Mouse (Mus musculus): Measurements from ENCODE around the gene Rabgap1l.
"Not testable (repeated sequence)": the region's sequence is repeated elsewhere in the genome, so short reads cannot be mapped to it uniquely, and the experiment has no call there.

Rabgap1l gene

GRCm38 (mm10) chr1:160692224-160693093 lies 100.6 kb downstream of the Rabgap1l start:
- DNase-seq = no peak

GRCm38 (mm10) chr1:160691196-160691590 lies 101.8 kb downstream of the Rabgap1l start:
- DNase-seq = no peak

- no peak for DNase-seq
Observed at GRCm38 (mm10) chr1:160690516-160691195, 102.4 kb downstream of the Rabgap1l start.

GRCm38 (mm10) chr1:160689511-160689910 lies 103.5 kb downstream of the Rabgap1l start:
- DNase-seq = no peak

GRCm38 (mm10) chr1:160684251-160684650 lies 108.8 kb downstream of the Rabgap1l start:
- no peak for DNase-seq

- no peak for DNase-seq
Observed at GRCm38 (mm10) chr1:160681398-160682050, 111.5 kb downstream of the Rabgap1l start.

- DNase-seq = no peak
Observed at GRCm38 (mm10) chr1:160674763-160675162, 118.2 kb downstream of the Rabgap1l start.

- DNase-seq = no peak
Observed at GRCm38 (mm10) chr1:160672088-160672814, 120.8 kb downstream of the Rabgap1l start.

- DNase-seq = no peak
Observed at GRCm38 (mm10) chr1:160655806-160656470, 137.1 kb downstream of the Rabgap1l start.

- no peak for DNase-seq
Observed at GRCm38 (mm10) chr1:160651691-160652090, 141.3 kb downstream of the Rabgap1l start.

GRCm38 (mm10) chr1:160645416-160645815 lies 147.6 kb downstream of the Rabgap1l start:
- no peak for DNase-seq

- DNase-seq = no peak
Observed at GRCm38 (mm10) chr1:160628213-160628932, 164.6 kb downstream of the Rabgap1l start.

- not testable (repeated sequence) for DNase-seq
Observed at GRCm38 (mm10) chr1:160624354-160625120, 168.5 kb downstream of the Rabgap1l start.

GRCm38 (mm10) chr1:160618201-160618600 lies 174.8 kb downstream of the Rabgap1l start:
- DNase-seq = no peak

GRCm38 (mm10) chr1:160606425-160606824 lies 186.6 kb downstream of the Rabgap1l start:
- no peak for DNase-seq

- DNase-seq = not testable (repeated sequence)
Observed at GRCm38 (mm10) chr1:160603312-160603711, 189.7 kb downstream of the Rabgap1l start.

GRCm38 (mm10) chr1:160597369-160597768 lies 195.6 kb downstream of the Rabgap1l start:
- no peak for DNase-seq

GRCm38 (mm10) chr1:160596948-160597270 lies 196.1 kb downstream of the Rabgap1l start:
- DNase-seq = peak; percentile 19

GRCm38 (mm10) chr1:160596252-160596947 lies 196.6 kb downstream of the Rabgap1l start:
- DNase-seq = no peak

- DNase-seq = no peak
Observed at GRCm38 (mm10) chr1:160594576-160594975, 198.4 kb downstream of the Rabgap1l start.

All from cerebellum, adult 8-10 months (tissue).